Mouse (Mus musculus): ENCODE data around the gene Krtap1-4. TPM values are rescaled to one million over a fixed set of nuclear protein-coding genes. Genes with fewer than 3 reads are reported as not detected.

Krtap1-4 gene
- total RNA-seq, 1 experiment from 2014 or later = not detected

DNA sequence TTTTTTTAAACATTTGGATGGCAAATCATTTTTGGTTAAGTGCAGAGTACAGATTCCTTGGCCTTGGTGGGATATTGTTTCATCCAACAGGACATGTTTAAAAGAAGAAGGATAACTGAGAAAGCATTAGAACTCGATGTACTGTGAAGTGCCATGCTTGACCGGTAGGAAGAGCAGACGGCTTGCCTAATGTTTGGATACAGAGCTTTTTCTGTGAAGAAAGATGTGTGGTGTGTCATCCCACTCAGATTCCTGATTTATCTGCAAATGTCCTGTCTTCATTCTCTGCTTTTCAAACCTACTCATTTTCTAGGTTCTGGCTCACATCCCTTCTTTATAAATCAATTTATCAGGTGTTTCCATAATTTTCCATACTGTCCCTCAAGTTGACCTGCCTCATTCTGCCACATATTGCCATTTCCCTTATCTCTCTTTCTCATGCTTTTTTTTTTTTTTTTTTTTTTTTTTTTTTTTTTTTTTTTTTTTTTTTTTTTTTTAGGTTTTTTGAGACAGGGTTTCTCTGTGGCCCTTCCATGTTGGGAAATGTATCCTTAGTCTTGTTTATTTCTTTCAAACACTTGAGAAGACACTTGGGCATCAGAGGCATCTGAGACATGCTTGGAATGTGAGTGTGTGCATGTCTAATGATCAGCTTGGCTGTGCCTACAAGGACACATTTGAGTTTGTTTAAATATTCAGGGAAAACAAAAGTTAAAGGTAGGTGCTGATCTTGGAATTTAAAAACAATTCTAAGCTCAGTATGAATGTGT, 25.3 kb downstream of the Krtap1-4 start:
- no peak for ATAC-seq (replicated peaks; ENCODE audit: insufficient number of reproducible peaks, low FRiP score, low TSS enrichment, poor library complexity, severe bottlenecking)

DNA sequence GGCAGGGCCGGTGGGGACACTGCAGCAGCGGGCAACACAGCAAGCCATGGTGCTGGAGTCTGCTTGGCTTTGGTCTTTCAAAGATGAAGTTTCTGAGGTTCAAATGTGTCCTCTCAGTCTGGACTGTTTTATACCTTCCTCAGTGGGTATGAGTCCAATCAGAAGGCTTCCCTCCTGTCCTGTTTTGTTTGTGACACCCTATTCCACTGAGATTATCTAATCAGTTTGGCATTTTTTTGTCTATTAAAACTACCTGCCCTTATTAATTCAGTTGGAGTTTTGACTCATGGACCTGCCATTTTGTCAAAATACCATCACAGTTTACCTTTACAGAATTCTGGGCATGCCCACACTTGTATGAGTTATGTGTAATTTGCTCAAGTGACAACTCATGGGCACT, 26.7 kb downstream of the Krtap1-4 start, which contains the start of gene Krtap3-2:
Gene Krtap3-2 (minus strand): TSS at position 101 of the 400 bp plus-strand sequence.
- no peak for ATAC-seq (replicated peaks; ENCODE audit: insufficient number of reproducible peaks, low FRiP score, low TSS enrichment, poor library complexity, severe bottlenecking)

DNA sequence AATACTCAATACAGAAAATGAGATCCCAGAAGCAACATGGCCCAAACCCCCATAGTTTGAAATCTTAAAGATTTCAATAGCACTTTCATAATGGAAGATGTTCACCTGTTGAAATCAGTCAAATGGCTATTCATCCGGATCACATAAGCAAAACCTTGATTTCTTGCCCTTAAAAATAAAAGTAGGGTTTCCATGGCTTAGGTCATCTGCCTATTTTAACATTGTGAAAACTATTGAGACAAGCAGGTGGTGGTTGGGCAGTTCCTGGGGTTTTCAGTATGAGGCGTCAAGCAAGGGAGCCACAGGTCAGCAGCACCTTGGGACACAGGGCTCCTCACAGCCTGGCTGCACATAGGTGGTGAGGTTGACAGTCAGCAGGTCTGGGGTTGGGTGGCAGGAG, 27.3 kb downstream of the Krtap1-4 start:
- ATAC-seq (replicated peaks; ENCODE audit: insufficient number of reproducible peaks, low FRiP score, low TSS enrichment, poor library complexity, severe bottlenecking) = no peak

DNA sequence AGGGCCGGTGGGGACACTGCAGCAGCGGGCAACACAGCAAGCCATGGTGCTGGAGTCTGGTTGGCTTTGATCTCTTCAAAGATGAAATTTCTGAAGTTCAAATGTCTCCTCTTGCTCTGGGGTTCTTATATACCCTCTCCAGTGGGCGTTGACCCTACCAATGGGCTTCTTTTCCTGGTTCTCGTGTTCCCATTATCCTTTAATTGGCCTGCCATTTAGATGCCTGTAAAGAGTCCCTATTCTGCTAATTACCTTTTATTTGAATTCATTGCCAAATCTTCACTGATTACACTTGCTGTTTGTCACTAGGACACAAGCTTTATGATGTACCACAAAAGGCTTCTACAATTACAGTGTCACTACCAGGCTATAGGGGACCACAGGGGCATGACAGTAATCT, 32.7 kb downstream of the Krtap1-4 start, which contains the start of gene Krtap3-3:
Gene Krtap3-3 (minus strand): TSS at position 101 of the 400 bp plus-strand sequence.
- no peak for ATAC-seq (replicated peaks; ENCODE audit: insufficient number of reproducible peaks, low FRiP score, low TSS enrichment, poor library complexity, severe bottlenecking)

DNA sequence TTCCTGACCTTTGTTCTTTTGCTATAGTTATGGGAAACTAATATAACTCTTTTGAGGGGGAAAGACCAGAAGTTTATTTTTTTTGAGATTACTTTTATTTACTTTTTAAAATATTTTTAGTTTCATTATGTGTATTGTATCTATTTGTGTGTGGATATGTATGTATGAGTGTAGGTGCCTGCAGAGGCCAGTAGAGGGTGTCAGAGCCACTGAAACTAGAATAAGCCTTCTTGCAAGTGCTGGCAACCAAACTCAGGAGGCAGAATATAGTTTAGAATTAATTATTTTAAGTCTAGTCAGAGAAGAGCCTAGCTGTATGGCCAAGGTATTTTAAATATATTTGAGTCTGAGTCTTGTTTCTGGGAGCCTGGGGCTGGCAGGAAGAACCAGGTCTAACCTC, 35.6 kb downstream of the Krtap1-4 start:
- ATAC-seq (replicated peaks; ENCODE audit: insufficient number of reproducible peaks, low FRiP score, low TSS enrichment, poor library complexity, severe bottlenecking) = no peak

DNA sequence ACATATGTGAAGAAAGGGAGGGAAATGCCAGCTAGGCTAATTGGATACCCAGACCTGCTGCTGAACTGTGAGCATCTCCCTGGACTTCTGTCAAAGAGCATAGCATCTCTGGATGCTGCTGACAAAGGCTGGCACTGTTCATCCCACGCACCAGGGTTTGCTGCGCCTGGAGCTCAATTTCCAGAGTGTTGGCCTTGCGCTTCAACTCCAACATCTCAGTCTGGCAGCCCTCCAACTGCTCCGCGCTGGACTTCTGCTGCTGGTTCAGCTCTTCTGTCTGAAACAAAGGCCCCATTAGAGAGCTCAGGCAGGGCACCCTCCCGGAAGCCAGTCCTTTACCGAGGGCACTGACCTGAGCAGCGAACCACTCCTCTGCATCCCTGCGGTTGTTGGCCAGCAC, 43.7 kb downstream of the Krtap1-4 start:
- ATAC-seq (replicated peaks; ENCODE audit: insufficient number of reproducible peaks, low FRiP score, low TSS enrichment, poor library complexity, severe bottlenecking) = no peak

Other genes with a start within 250 kb of the Krtap1-4 start
- gene Krt26, start 245.7 kb downstream of the Krtap1-4 start, total RNA-seq (2017) = not detected in 3 replicates
- not detected in 3 replicates for gene Krt27, start 232.6 kb downstream of the Krtap1-4 start, total RNA-seq (2017)
- not detected in 3 replicates for gene Krt28, start 208.8 kb downstream of the Krtap1-4 start, total RNA-seq (2017)
- 0.29 to 3.1 TPM (median 1.6 TPM) in 3 replicates for gene Krt10, start 194.3 kb downstream of the Krtap1-4 start, total RNA-seq (2017)
- not detected in 3 replicates for gene Krt12, start 161.4 kb downstream of the Krtap1-4 start, total RNA-seq (2017)
- gene Krt20, start 145.5 kb downstream of the Krtap1-4 start, total RNA-seq (2017) = not detected in 3 replicates
- gene Krt23, start 90.5 kb downstream of the Krtap1-4 start, total RNA-seq (2017) = not detected in 3 replicates
- not detected in 3 replicates for gene Krt39, start 62.3 kb downstream of the Krtap1-4 start, total RNA-seq (2017)
- not detected in 3 replicates for gene Krt40, start 40.5 kb downstream of the Krtap1-4 start, total RNA-seq (2017)
- gene Krtap3-3, start 32.8 kb downstream of the Krtap1-4 start, total RNA-seq (2017) = not detected in 3 replicates
- not detected in 3 replicates for gene Krtap3-2, start 26.8 kb downstream of the Krtap1-4 start, total RNA-seq (2017)
- gene Gm11939, start 24.2 kb downstream of the Krtap1-4 start, total RNA-seq (2017) = not detected in 3 replicates
- gene Krtap3-1, start 17.0 kb downstream of the Krtap1-4 start, total RNA-seq (2017) = not detected in 3 replicates
- gene Krtap1-5, start 2.6 kb downstream of the Krtap1-4 start, total RNA-seq (2017) = not detected in 3 replicates
- not detected in 3 replicates for gene Krtap1-3, start 7.7 kb upstream of the Krtap1-4 start, total RNA-seq (2017)
- not detected in 3 replicates for gene Krtap9-3, start 14.5 kb upstream of the Krtap1-4 start, total RNA-seq (2017)
- not detected in 3 replicates for gene Gm11938, start 19.7 kb upstream of the Krtap1-4 start, total RNA-seq (2017)
- not detected in 3 replicates for gene Gm11937, start 26.5 kb upstream of the Krtap1-4 start, total RNA-seq (2017)
- not detected in 3 replicates for gene Krtap2-4, start 31.2 kb upstream of the Krtap1-4 start, total RNA-seq (2017)
- not detected in 3 replicates for gene Gm11562, start 36.8 kb upstream of the Krtap1-4 start, total RNA-seq (2017)
- not detected in 3 replicates for gene Krtap4-1, start 44.6 kb upstream of the Krtap1-4 start, total RNA-seq (2017)
- not detected in 3 replicates for gene Krtap4-2, start 51.4 kb upstream of the Krtap1-4 start, total RNA-seq (2017)
- not detected in 3 replicates for gene Krtap4-7, start 60.4 kb upstream of the Krtap1-4 start, total RNA-seq (2017)
- gene Gm11555, start 66.6 kb upstream of the Krtap1-4 start, total RNA-seq (2017) = not detected in 3 replicates
- gene Gm11563, start 75.3 kb upstream of the Krtap1-4 start, total RNA-seq (2017) = not detected in 3 replicates
- not detected in 3 replicates for gene Krtap4-6, start 82.3 kb upstream of the Krtap1-4 start, total RNA-seq (2017)
- not detected in 3 replicates for gene Gm14190, start 107.1 kb upstream of the Krtap1-4 start, total RNA-seq (2017)
- gene Gm14180, start 150.6 kb upstream of the Krtap1-4 start, total RNA-seq (2017) = not detected in 3 replicates
- gene Gm11595, start 189.3 kb upstream of the Krtap1-4 start, total RNA-seq (2017) = not detected in 3 replicates
- not detected in 3 replicates for gene Krtap4-8, start 197.1 kb upstream of the Krtap1-4 start, total RNA-seq (2017)
- not detected in 3 replicates for gene Krtap4-9, start 201.5 kb upstream of the Krtap1-4 start, total RNA-seq (2017)
- gene Gm11596, start 209.8 kb upstream of the Krtap1-4 start, total RNA-seq (2017) = not detected in 3 replicates
- gene Gm11569, start 215.3 kb upstream of the Krtap1-4 start, total RNA-seq (2017) = not detected in 3 replicates
- gene Gm11554, start 220.8 kb upstream of the Krtap1-4 start, total RNA-seq (2017) = not detected in 3 replicates
- gene Krtap4-13, start 226.2 kb upstream of the Krtap1-4 start, total RNA-seq (2017) = not detected in 3 replicates
- gene Gm11564, start 232.0 kb upstream of the Krtap1-4 start, total RNA-seq (2017) = not detected in 3 replicates